Mouse (Mus musculus) hindbrain, embryonic 13.5 days (tissue): Measurements from ENCODE around the gene Angel1. TPM values are rescaled to one million over a fixed set of nuclear protein-coding genes. Genes with fewer than 3 reads are reported as not detected.

ENCODE experiments used
- ATAC-seq: fragments of 200-750 bp; cut with Nextera tagmentation; 2 replicates; pipeline ENCODE4 v1.8.0; 2017; ENCODE audit warnings: moderate TSS enrichment; ENCODE audit not compliant: low FRiP score
- H3K27ac ChIP-seq: fragments of 300-500 bp; sonication (generic); 2 replicates; pipeline ENCODE4 v1.5.1; 2015; ENCODE audit warnings: inconsistent platforms, mild to moderate bottlenecking, moderate library complexity
- H3K27me3 ChIP-seq: fragments of 300-500 bp; sonication (generic); 2 replicates; pipeline ENCODE4 v1.6.1; 2015; ENCODE audit warnings: mild to moderate bottlenecking, inconsistent platforms
- H3K36me3 ChIP-seq: fragments of 300-500 bp; sonication (generic); 2 replicates; pipeline ENCODE4 v1.6.1; 2015; ENCODE audit warnings: mild to moderate bottlenecking, inconsistent platforms
- H3K4me1 ChIP-seq: fragments of 300-500 bp; sonication (generic); replicated peaks from 2 replicates; pipeline ENCODE4 v1.6.1; 2015; ENCODE audit warnings: inconsistent platforms
- H3K4me2 ChIP-seq: fragments of 300-500 bp; sonication (generic); 2 replicates; pipeline ENCODE4 v1.6.1; 2015; ENCODE audit warnings: inconsistent platforms, mild to moderate bottlenecking, moderate library complexity
- H3K4me3 ChIP-seq: fragments of 300-500 bp; sonication (generic); 2 replicates; pipeline ENCODE4 v1.5.1; 2015; ENCODE audit warnings: mild to moderate bottlenecking, inconsistent platforms
- H3K9ac ChIP-seq: fragments of 300-500 bp; sonication (generic); 2 replicates; pipeline ENCODE4 v1.6.1; 2015; ENCODE audit warnings: mild to moderate bottlenecking, inconsistent platforms
- H3K9me3 ChIP-seq: fragments of 300-500 bp; sonication (generic); 2 replicates; pipeline ENCODE4 v1.6.1; 2016; ENCODE audit warnings: inconsistent platforms
- WGBS: fragments of 180-500 bp; shearing (Covaris S2); methylation state at CpG from one replicate; pipeline ENCODE4 v1.1.7; 2015; 5-methylcytosine and 5-hydroxymethylcytosine counted together
- polyA plus RNA-seq: library from polyadenylated mRNA; unstranded; fragments of >200 nt; fragmentation: Nextera tagmentation; extraction: Ambion mirVana; gene quantifications from 2 replicates; pipeline ENCODE4 v1.2.1, GENCODE M21; 2015

Angel1 gene
- polyA plus RNA-seq, 1 experiment from 2014 or later = 12.6 TPM

DNA sequence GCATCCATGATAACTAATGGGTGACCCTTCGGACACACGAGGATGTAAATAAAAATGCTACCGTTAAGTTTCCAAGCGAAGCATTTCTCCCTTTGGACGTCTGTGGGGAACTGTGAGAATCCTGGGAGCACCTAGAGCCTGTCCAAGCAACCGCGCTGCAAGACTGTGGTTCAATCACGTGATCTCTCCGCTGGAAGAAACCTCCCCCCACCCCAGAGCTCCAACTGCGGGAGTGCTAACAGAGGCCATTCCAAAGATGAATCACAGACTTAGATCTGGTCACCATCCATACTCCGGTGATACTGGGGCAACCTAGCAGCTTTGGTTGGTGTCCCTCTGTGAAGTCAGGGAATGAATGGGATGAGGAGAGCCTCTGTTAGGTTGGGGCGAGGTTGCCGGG lies 34.8 kb upstream of the Angel1 start:
- WGBS = 74% methylated on average over 13 of the region's 13 CpGs
- H3K27me3 ChIP-seq = no peaks in the 10 kb centered on the region
- H3K9me3 ChIP-seq = no peaks in the 10 kb centered on the region
- no peak overlapping the region for H3K27ac ChIP-seq
- no peak overlapping the region for H3K9ac ChIP-seq
- ATAC-seq = no peak
- H3K4me1 ChIP-seq = no peaks in the 10 kb centered on the region
- no peak overlapping the region for H3K4me2 ChIP-seq
- H3K4me3 ChIP-seq = no peak overlapping the region
- H3K36me3 ChIP-seq = no peaks in the 10 kb centered on the region

DNA sequence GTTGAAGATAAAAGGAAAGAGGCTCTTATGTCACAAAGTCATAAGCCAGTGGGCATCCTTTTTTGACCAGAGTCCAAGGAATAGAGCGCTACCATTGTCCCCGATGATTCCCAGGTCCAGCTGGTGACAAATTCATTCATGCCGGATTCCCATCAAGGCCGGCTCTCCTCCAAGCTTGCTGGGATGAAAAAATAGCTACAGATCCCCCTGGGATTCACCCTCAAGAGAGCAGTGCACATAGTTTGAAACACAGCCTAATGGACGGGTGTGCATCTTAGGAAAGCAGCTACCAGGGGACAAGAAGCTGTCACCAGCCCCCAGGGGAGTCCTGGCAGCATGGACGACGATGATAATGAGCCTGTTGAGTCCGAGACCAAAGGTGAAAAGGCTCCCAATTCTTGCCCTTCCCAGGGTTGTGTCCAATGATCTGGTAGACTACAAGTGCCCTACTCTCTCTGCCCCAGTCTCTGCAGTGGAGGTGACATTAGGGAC lies 8.1 kb upstream of the Angel1 start, which contains the start of gene Lrrc74a:
Gene Lrrc74a (plus strand): TSS at position 51 of the 492 bp plus-strand sequence.
- WGBS = 79% methylated on average over 8 of the region's 8 CpGs
- Histone ChIP-seq H3K27me3 (no peaks in the 10 kb centered on the region), H3K4me2 (no peak within 1 kb of the TSS), H3K4me1 (no peaks in the 10 kb centered on the region), H3K27ac (no peak within 1 kb of the TSS), H3K36me3 (no peaks in the 10 kb centered on the region), H3K9me3 (no peaks in the 10 kb centered on the region), H3K4me3 (no peak within 1 kb of the TSS), H3K9ac (no peak within 1 kb of the TSS)
- no peak for ATAC-seq

DNA sequence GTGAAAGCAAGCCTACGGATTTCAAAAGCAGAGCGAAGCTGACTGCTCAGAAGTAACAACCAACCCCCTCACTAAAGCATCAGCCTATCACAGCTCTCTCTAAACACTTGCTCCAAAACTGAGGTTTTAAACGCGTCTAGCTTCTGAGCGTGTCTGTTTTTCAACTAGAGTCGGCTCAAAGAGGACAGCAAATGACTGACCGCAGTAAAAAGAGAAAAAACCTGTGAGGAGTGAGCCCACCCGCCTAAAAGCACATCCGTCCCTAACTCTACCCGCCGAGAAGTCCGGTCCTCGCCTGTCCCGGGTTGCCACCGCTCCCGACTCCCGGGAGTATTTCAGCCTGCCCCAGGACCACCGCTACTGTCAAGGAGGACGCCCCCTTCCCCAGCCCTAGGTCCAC lies 554 bp downstream of the Angel1 start:
- ATAC-seq = peak; percentile 41
- Histone ChIP-seq H3K27ac (peak overlapping the region; percentile 83), H3K4me2 (peak overlapping the region; percentile 88), H3K9ac (peak overlapping the region; percentile 82), H3K4me1 (peaks cover 33% of the 10 kb centered on the region), H3K27me3 (no peaks in the 10 kb centered on the region), H3K4me3 (peak overlapping the region; percentile 72), H3K9me3 (no peaks in the 10 kb centered on the region), H3K36me3 (peaks cover 7% of the 10 kb centered on the region; the same call in 1 of the 2 replicates)
- whole genome bisulfite sequencing = 0% methylated on average over 19 of the region's 19 CpGs

DNA sequence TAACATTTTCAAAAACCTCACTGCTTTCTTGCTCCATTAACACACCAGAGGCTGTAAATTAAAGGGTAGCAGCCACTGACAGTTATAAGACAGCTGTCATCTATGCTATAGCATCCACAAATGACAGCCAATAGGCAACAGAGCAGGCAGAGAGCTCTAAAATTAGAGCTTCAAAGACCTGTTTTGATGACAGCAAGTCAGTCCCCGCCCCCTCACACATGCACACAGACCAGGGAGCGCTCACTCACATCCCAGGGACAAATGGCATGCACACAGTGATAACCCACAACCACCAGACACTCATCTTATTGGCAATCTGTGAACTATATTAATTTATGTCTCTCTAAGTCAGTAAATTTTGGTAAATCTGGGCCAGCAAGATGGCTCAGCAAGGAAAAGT lies 2.0 kb downstream of the Angel1 start:
- Histone ChIP-seq H3K27ac (no peak overlapping the region), H3K4me3 (no peak overlapping the region), H3K4me2 (no peak overlapping the region), H3K9ac (peak overlapping the region; percentile 13; the same call in 1 of the 2 replicates), H3K27me3 (no peaks in the 10 kb centered on the region), H3K36me3 (peaks cover 16% of the 10 kb centered on the region), H3K4me1 (peaks cover 33% of the 10 kb centered on the region), H3K9me3 (no peaks in the 10 kb centered on the region)
- WGBS = 79% methylated on average over 2 of the region's 2 CpGs
- ATAC-seq = no peak

DNA sequence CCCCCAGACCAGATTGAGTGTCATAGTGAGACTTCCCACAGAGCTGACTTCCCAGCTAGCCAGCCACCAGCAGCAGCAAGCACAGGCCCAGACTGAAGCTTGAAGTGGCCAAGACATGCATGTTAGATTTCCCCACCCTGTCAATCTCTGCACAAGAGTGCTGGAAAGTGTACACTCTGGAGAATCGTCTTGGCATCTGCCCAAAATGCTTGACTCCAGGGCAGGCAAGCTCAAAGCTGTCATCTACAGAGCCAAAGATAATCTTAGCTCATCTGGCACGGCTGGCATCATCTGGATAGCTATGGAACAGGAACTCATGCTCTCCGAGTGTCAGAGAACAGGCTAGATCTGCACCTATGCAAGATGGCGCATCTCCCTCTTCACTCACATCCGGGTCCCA lies 4.8 kb downstream of the Angel1 start:
- no peak for ATAC-seq
- 76% methylated on average over 5 of the region's 5 CpGs for WGBS
- H3K4me3 ChIP-seq = no peak overlapping the region
- H3K9me3 ChIP-seq = no peaks in the 10 kb centered on the region
- peak overlapping the region; percentile 66 for H3K27ac ChIP-seq
- H3K27me3 ChIP-seq = no peaks in the 10 kb centered on the region
- peaks cover 33% of the 10 kb centered on the region for H3K4me1 ChIP-seq
- H3K36me3 ChIP-seq = peaks cover 27% of the 10 kb centered on the region
- H3K4me2 ChIP-seq = no peak overlapping the region
- H3K9ac ChIP-seq = no peak overlapping the region

DNA sequence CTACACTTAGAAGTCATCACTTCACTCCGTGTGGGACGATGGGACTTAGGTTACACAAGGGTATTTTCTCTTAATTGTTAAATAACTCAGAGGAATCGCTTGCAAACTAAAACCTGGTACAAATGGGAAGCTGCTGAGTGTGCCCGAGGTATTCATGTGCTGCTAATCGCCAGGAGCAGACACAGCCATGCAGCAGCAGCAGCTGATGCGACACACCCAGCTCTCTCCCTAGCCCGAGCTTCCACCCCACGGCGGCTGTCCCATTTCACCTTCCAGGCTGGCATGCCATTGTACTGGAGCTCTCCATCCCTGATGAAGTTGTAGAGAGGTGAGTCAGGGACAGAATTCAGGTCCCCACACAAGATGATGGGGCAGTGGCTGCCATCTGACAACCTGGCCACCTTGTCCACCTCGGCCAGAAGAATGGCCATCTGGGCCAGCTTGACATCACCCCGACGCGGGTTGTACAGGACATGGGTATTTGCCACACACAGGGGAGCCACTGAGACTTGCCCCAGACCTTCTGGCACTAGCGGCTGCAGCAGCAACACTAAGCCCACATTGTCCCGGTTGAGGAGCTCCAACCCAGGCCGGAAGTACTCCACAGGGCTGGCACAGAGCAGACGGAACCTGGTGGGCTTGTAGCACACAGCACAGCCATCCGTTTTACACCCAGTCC lies 6.2 kb downstream of the Angel1 start:
- no peak for ATAC-seq
- H3K9me3 ChIP-seq = no peaks in the 10 kb centered on the region
- WGBS = 87% methylated on average over 18 of the region's 18 CpGs
- H3K4me2 ChIP-seq = no peak overlapping the region
- no peak overlapping the region; the same call in 1 of the 2 replicates for H3K9ac ChIP-seq
- peaks cover 32% of the 10 kb centered on the region for H3K36me3 ChIP-seq
- H3K4me1 ChIP-seq = peaks cover 31% of the 10 kb centered on the region
- no peak overlapping the region for H3K4me3 ChIP-seq
- no peak overlapping the region for H3K27ac ChIP-seq
- H3K27me3 ChIP-seq = no peaks in the 10 kb centered on the region

DNA sequence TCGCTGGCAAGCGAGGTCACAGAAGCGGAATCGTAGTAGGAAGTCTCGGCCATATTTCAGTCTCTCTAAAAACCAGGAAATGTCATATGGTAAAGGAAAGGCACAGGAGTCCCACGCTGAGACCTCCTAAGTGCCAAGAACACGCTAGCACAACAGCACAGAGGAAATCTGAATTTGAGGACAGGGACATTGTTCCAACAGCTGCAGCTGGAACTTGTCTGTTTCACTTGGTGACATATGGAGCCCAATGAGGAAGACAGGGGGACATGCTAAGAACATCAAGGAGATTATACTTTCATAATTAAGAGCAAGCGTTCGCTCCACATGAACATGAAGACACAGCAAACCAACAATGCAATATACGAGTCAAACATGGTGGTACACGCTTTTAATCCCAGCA lies 9.3 kb downstream of the Angel1 start:
- ATAC-seq = no peak
- Histone ChIP-seq H3K9me3 (no peaks in the 10 kb centered on the region), H3K9ac (no peak overlapping the region), H3K4me2 (no peak overlapping the region), H3K36me3 (peaks cover 36% of the 10 kb centered on the region), H3K27ac (no peak overlapping the region), H3K4me3 (no peak overlapping the region), H3K4me1 (peaks cover 11% of the 10 kb centered on the region), H3K27me3 (no peaks in the 10 kb centered on the region)
- WGBS = 95% methylated on average over 11 of the region's 11 CpGs

DNA sequence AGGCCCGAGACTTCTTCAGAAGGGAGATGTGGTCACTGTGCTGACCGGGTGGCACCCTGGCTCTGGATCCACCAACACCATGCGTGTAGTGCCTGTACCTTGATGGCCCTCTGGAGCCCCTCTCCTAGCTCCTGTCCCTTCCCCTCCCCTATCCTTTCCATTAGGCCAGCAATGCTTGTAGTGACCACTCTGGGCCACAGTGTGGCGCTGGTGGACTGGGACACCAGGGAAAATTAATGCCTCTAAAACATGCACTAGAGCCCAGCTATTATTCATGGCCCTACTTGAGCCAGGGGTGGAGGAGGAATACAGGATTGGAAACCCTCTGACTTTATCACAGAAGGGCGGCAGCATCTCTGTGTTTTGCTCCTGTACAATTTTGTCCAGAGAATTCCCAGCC lies 10.9 kb downstream of the Angel1 start:
- no peak overlapping the region for H3K27ac ChIP-seq
- WGBS = 49% methylated on average over 5 of the region's 5 CpGs
- peaks cover 2% of the 10 kb centered on the region; the same call in 1 of the 2 replicates for H3K4me1 ChIP-seq
- H3K4me3 ChIP-seq = no peak overlapping the region
- no peak overlapping the region for H3K4me2 ChIP-seq
- H3K36me3 ChIP-seq = peaks cover 31% of the 10 kb centered on the region
- H3K9me3 ChIP-seq = no peaks in the 10 kb centered on the region
- no peaks in the 10 kb centered on the region for H3K27me3 ChIP-seq
- H3K9ac ChIP-seq = no peak overlapping the region
- ATAC-seq = no peak

DNA sequence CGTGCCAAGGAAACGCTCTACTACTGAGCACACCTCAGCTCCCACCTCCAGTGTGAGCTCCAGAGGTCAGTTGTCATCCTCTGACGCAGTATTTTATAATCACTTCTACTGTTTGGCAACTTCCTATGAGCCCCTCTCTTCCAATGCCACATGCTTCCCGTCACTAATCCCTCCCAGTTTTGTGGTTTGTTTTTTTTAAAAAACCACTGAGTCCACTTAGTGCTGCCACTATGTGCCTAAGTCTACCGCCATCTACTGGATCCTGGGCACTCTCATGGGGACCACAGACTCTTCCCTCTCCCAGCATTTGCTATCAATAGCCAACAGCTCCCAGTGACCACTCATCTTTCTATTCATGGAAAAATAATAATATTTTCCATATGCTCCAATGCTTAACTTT lies 12.2 kb downstream of the Angel1 start:
- H3K36me3 ChIP-seq = peaks cover 26% of the 10 kb centered on the region
- whole genome bisulfite sequencing = 81% methylated on average over 5 of the region's 5 CpGs
- H3K27me3 ChIP-seq = no peaks in the 10 kb centered on the region
- H3K9me3 ChIP-seq = no peaks in the 10 kb centered on the region
- no peak overlapping the region for H3K4me3 ChIP-seq
- H3K4me1 ChIP-seq = peaks cover 2% of the 10 kb centered on the region; the same call in 1 of the 2 replicates
- no peak overlapping the region for H3K9ac ChIP-seq
- no peak overlapping the region for H3K27ac ChIP-seq
- no peak for ATAC-seq
- H3K4me2 ChIP-seq = no peak overlapping the region

DNA sequence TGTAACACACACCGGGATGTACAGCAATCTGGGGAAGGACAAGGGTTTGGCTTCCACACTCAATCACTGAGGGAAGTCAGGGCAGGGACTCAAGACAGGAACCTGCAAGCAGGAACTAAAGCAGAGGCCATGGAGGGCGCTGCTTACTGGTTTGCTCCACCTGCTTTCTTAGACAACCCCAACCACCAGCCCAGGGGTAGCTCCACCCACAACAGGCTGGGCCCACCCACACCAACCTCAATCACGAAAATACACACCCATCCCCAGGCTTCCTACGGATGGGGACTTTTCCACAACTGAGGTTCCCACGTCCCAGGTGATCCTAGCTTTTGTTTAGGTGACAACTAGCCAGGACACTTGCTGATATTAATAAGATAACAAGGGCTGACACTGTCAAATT lies 20.4 kb downstream of the Angel1 start:
- Histone ChIP-seq H3K4me1 (peaks cover 9% of the 10 kb centered on the region), H3K9me3 (no peaks in the 10 kb centered on the region), H3K27me3 (no peaks in the 10 kb centered on the region), H3K9ac (no peak overlapping the region), H3K27ac (no peak overlapping the region), H3K4me2 (no peak overlapping the region), H3K4me3 (no peak overlapping the region), H3K36me3 (peaks cover 23% of the 10 kb centered on the region)
- WGBS = 78% methylated on average over 5 of the region's 5 CpGs
- no peak for ATAC-seq

DNA sequence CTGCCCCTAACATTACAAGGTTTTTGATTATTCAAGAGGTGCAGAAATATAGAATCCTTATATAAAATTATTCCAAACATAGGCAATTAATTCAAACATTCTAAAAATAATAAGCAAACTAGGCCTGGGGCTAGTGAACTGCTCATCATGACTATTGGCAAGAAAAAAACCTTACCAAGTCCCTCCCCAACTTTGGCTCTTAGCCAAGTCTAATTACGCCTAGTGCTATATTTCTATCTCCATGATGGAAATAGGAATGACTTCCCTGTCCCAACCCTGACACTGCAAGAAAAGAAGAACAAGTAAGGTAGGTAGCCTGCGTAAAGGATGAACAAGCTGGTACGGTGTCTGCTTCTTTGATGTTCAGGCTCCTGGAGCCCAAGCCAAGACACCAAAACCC lies 23.6 kb downstream of the Angel1 start:
- Histone ChIP-seq H3K4me2 (no peak overlapping the region), H3K27ac (no peak overlapping the region), H3K4me3 (no peak overlapping the region), H3K36me3 (peaks cover 20% of the 10 kb centered on the region), H3K27me3 (no peaks in the 10 kb centered on the region), H3K4me1 (peaks cover 39% of the 10 kb centered on the region), H3K9me3 (no peaks in the 10 kb centered on the region), H3K9ac (no peak overlapping the region)
- 95% methylated on average over 3 of the region's 3 CpGs for WGBS
- no peak for ATAC-seq

DNA sequence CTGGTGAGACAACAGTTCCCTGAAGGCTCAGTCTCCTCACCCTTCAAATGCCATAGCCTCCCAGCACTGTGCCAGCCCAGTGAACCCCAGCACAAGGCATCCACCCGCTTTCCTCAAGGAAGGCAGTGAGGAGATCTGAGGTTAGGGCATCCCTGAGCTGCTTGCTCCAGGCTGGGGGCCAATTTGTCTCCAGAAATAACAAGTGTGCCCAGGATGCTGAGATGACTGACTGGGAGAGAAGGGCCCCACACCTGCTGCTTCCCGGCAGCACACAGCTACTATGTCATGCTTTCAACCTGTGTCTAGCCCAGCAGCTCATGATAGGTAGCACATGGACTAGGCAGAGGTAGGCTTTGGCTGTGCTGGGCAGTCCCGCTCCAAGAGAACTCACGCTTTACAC lies 24.8 kb downstream of the Angel1 start:
- Histone ChIP-seq H3K27ac (peak overlapping the region; percentile 85), H3K9me3 (no peaks in the 10 kb centered on the region), H3K27me3 (no peaks in the 10 kb centered on the region), H3K4me1 (peaks cover 40% of the 10 kb centered on the region), H3K36me3 (peaks cover 29% of the 10 kb centered on the region), H3K4me2 (no peak overlapping the region), H3K9ac (no peak overlapping the region), H3K4me3 (no peak overlapping the region)
- WGBS = 88% methylated on average over 4 of the region's 4 CpGs
- no peak for ATAC-seq

DNA sequence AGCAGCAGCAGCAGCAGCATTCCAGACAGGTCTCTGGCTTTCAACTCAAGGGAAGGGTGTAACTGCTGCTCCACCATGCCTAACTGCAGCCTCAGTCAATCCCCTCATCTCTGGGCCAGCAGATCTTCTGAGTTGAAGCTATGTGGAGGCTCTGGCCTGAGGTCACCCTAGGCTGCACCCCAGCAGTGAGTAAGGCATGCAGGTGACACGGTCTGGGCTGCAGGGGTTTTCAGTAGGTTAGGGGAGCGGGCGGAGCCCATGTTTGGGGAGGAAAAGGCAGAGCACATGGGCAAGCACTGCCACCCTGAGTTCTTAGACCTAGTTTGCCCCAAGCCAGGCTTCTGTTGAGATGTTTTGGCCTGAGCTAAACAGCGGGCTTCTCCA lies 25.3 kb downstream of the Angel1 start:
- no peaks in the 10 kb centered on the region for H3K9me3 ChIP-seq
- ATAC-seq = no peak
- H3K9ac ChIP-seq = no peak overlapping the region
- 57% methylated on average over 4 of the region's 4 CpGs for WGBS
- H3K4me3 ChIP-seq = no peak overlapping the region
- H3K27ac ChIP-seq = peak overlapping the region; percentile 85
- peaks cover 35% of the 10 kb centered on the region for H3K36me3 ChIP-seq
- peaks cover 40% of the 10 kb centered on the region for H3K4me1 ChIP-seq
- no peak overlapping the region for H3K4me2 ChIP-seq
- H3K27me3 ChIP-seq = no peaks in the 10 kb centered on the region
